Mouse (Mus musculus): ENCODE data around the gene Olfr623.

The Olfr623 gene

GRCm38 (mm10) chr7:103663598-103663997 lies at the start of gene Olfr623:
Gene Olfr623 (minus strand): TSS chr7:103663698.
- no peak for DNase-seq (ENCODE audit: extremely low read depth, low read depth)

- no peak for DNase-seq (ENCODE audit: extremely low read depth, low read depth)
These were observed 48.5 kb upstream of the Olfr623 start for GRCm38 (mm10) chr7:103712024-103712423.

DNA sequence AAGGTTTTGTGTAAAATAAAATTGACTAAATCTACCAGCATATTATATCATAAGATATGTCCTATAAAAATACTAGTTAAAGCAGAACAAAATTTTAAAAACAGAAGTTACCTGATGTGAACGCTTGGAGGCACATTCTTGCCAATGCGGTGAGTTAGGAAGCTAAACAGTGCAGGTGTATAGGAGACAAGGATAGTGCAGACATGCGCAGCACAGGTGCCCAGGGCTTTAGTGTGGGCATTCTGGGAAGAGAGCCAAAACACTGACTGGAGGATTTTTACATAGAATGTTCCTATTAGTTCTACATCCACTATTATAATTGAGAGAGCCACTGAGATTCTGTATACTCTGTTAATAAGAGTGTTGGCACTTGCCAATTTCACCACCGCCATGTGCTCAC lies 36.0 kb upstream of the Olfr623 start:
- no peak for DNase-seq (ENCODE audit: extremely low read depth, low read depth)

DNA sequence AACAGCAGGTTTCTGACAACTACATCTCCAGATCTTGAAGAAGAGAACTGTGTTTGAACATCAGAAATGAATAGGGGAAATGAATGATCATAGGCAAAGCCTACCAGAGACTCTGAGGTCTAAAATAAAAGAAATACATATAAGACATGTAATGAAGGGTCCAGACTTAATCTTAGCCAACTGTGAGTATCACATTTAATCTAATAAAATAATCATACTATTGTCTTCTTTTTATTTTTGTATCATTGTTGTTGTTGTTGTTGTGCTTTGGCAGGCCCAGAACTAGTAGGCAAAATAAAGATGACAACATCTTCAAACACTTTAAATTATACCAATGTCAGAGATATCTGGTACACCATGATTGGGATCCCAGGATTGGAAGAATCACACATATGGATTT lies 18.9 kb upstream of the Olfr623 start, which contains the start of gene Olfr625-ps1:
Gene Olfr625-ps1, plus strand, starts transcription at position 301 of the 400 bp plus-strand sequence.
- no peak for DNase-seq (ENCODE audit: extremely low read depth, low read depth)

DNA sequence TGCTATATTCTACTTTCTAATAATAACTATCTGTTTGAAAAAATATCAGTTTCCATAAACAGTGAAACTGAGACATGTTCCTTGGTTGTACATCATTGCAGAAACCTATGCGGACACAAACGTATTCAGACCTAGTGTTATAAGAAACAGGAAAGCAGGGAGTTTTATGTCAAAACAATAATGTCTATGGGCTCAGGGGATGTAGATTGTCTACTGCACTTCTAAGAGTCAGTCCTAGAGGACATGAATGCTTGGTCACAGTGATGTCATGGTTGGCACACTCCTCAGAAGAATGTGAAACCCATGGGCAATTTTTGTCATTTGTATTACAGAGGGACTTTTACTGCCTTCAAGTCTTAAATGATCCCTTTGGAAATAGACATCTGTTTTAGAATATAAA lies 7.6 kb upstream of the Olfr623 start, which contains the start of gene Olfr624:
Gene Olfr624, minus strand, starts transcription at position 101 of the 400 bp plus-strand sequence.
- DNase-seq (ENCODE audit: extremely low read depth, low read depth): no peak

- DNase-seq (ENCODE audit: extremely low read depth, low read depth): no peak
These were observed 19.4 kb downstream of the Olfr623 start for GRCm38 (mm10) chr7:103644070-103644469.

DNA sequence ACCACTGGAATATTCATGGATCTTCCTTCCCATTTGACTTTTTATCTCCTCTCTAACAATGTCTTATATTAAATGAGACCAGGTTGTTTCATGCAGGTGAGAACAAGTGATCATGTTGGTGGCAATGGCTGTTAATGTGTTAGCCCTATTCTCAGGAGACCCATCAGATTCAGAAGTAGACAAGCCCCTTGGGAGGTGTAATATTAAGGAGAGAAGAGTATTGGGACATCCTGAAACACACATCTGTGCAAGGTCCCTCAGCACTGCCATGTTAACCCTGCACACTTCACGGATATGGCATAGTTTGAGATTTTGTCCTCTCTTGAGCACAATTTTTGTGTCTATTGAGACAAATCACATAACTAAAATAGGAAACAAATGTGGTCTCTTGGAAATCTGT lies 20.9 kb downstream of the Olfr623 start, which contains the start of gene Olfr622:
Gene Olfr622, minus strand, starts transcription at position 101 of the 400 bp plus-strand sequence.
- no peak for DNase-seq (ENCODE audit: extremely low read depth, low read depth)

DNA sequence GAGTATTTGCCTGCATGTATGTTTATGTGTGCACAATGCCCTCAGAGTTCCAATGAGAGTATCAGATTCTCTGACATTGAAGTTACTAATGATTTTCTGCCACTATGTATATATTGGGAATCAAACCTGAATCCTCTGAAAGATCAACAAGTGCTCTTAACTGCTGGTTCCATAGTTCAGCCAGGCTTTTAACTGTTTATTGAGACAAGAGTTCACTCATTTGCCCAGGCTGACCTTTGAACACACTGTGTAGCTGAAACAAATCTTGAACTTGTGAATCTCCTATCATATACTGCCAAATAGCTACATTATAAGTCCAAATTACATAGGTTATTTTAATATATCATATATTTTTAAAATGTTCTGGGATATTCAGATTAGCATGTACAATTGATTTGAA lies 26.7 kb downstream of the Olfr623 start:
- no peak for DNase-seq (ENCODE audit: extremely low read depth, low read depth)

GRCm38 (mm10) chr7:103612434-103612833 lies 51.1 kb downstream of the Olfr623 start, which contains the start of gene Olfr620:
Gene Olfr620 (minus strand): TSS chr7:103612534.
- DNase-seq (ENCODE audit: extremely low read depth, low read depth): no peak
